Mouse (Mus musculus): Measurements from ENCODE around the gene Parp1.

Gene Parp1

GRCm38 (mm10) chr1:180639416-180640401, 71.0 kb downstream of the Parp1 start:
- TF ChIP-seq POU5F1 (IDR thresholded peaks at IDR 0.05; ENCODE audit: borderline replicate concordance, low read length) (no peak), CTCF (conservative IDR thresholded peaks at IDR 0.05; ENCODE audit: low read length) (no peak), NANOG (IDR thresholded peaks at IDR 0.05; ENCODE audit: borderline replicate concordance, low read length) (no peak)
- H3K4me3 ChIP-seq (replicated peaks; ENCODE audit: low read length): peak overlapping the region; percentile 96
- H3K9me3 ChIP-seq (ENCODE audit: low read length): no peaks in the 10 kb centered on the region
- peaks cover 5% of the 10 kb centered on the region; the same call in 1 of the 2 replicates for H3K36me3 ChIP-seq (ENCODE audit: insufficient read depth, low read length)
- no peaks in the 10 kb centered on the region for H3K27me3 ChIP-seq (ENCODE audit: insufficient read depth, low read length)
- peaks cover 29% of the 10 kb centered on the region for H3K4me1 ChIP-seq (replicated peaks; ENCODE audit: low read depth, low read length)

GRCm38 (mm10) chr1:180640605-180641125, 71.9 kb downstream of the Parp1 start:
- H3K4me1 ChIP-seq (replicated peaks; ENCODE audit: low read depth, low read length): peaks cover 29% of the 10 kb centered on the region
- TF ChIP-seq CTCF (conservative IDR thresholded peaks at IDR 0.05; ENCODE audit: low read length) (no peak), POU5F1 (IDR thresholded peaks at IDR 0.05; ENCODE audit: borderline replicate concordance, low read length) (no peak), NANOG (IDR thresholded peaks at IDR 0.05; ENCODE audit: borderline replicate concordance, low read length) (no peak)
- no peaks in the 10 kb centered on the region for H3K9me3 ChIP-seq (ENCODE audit: low read length)
- H3K36me3 ChIP-seq (ENCODE audit: insufficient read depth, low read length): peaks cover 6% of the 10 kb centered on the region; the same call in 1 of the 2 replicates
- H3K4me3 ChIP-seq (replicated peaks; ENCODE audit: low read length): peak overlapping the region; percentile 96
- no peaks in the 10 kb centered on the region for H3K27me3 ChIP-seq (ENCODE audit: insufficient read depth, low read length)

GRCm38 (mm10) chr1:180641137-180641517, 72.4 kb downstream of the Parp1 start, which contains the start of gene Lin9:
TSS of gene Lin9 (plus strand) at chr1:180641150.
- no peak for TF ChIP-seq POU5F1 (IDR thresholded peaks at IDR 0.05; ENCODE audit: borderline replicate concordance, low read length)
- TF ChIP-seq NANOG (IDR thresholded peaks at IDR 0.05; ENCODE audit: borderline replicate concordance, low read length): no peak
- no peak for TF ChIP-seq CTCF (conservative IDR thresholded peaks at IDR 0.05; ENCODE audit: low read length)
- Histone ChIP-seq H3K4me3 (replicated peaks; ENCODE audit: low read length) (peak within 1 kb of the TSS; percentile 96), H3K36me3 (ENCODE audit: insufficient read depth, low read length) (peaks cover 11% of the 10 kb centered on the region; the same call in 1 of the 2 replicates), H3K9me3 (ENCODE audit: low read length) (no peaks in the 10 kb centered on the region), H3K4me1 (replicated peaks; ENCODE audit: low read depth, low read length) (peaks cover 29% of the 10 kb centered on the region), H3K27me3 (ENCODE audit: insufficient read depth, low read length) (no peaks in the 10 kb centered on the region)

DNA sequence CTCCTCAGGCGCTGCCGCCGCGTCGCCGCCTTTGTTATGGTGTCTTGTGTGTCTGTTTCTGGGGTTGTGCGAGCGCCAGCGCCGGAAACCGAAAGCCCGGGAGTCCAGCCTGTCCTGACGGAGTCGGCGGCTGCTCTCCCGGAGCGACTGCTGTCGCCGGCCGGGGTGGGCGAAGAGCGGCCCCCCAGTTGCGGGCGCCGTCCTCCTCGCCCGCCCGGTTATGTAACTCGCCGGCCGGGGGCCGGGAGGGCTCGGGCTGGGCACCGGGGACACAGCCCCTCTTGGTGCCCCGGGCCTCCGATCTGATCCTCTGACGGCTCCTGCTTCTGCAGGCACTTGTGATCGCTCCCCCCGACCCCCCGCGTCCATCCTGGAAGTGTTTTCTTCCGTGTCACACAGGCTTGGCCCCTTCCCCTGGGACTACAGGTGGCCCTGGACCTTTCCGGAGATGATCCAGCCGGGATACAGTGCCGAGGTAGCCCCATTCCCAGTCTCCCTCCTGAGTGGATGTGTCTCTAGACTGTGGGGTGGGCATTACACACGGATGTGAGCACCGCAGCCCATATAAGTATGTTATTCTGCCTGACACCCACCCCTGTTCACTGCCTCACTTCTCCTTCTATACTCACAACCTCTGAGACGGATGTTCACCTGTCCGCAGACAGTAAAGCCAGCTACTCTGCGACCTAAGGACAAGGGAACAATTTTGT, 72.9 kb downstream of the Parp1 start:
- H3K27me3 ChIP-seq (ENCODE audit: insufficient read depth, low read length): no peaks in the 10 kb centered on the region
- H3K4me1 ChIP-seq (replicated peaks; ENCODE audit: low read depth, low read length): peaks cover 29% of the 10 kb centered on the region
- no peaks in the 10 kb centered on the region for H3K9me3 ChIP-seq (ENCODE audit: low read length)
- H3K4me3 ChIP-seq (replicated peaks; ENCODE audit: low read length): peak overlapping the region; percentile 96
- TF ChIP-seq NANOG (IDR thresholded peaks at IDR 0.05; ENCODE audit: borderline replicate concordance, low read length) (no peak), POU5F1 (IDR thresholded peaks at IDR 0.05; ENCODE audit: borderline replicate concordance, low read length) (no peak)
- H3K36me3 ChIP-seq (ENCODE audit: insufficient read depth, low read length): peaks cover 16% of the 10 kb centered on the region

GRCm38 (mm10) chr1:180642228-180642564, 73.5 kb downstream of the Parp1 start:
- H3K27me3 ChIP-seq (ENCODE audit: insufficient read depth, low read length): no peaks in the 10 kb centered on the region
- TF ChIP-seq CTCF (conservative IDR thresholded peaks at IDR 0.05; ENCODE audit: low read length): no peak
- no peak for TF ChIP-seq NANOG (IDR thresholded peaks at IDR 0.05; ENCODE audit: borderline replicate concordance, low read length)
- TF ChIP-seq POU5F1 (IDR thresholded peaks at IDR 0.05; ENCODE audit: borderline replicate concordance, low read length): no peak
- peak overlapping the region; percentile 96 for H3K4me3 ChIP-seq (replicated peaks; ENCODE audit: low read length)
- peaks cover 30% of the 10 kb centered on the region for H3K4me1 ChIP-seq (replicated peaks; ENCODE audit: low read depth, low read length)
- H3K36me3 ChIP-seq (ENCODE audit: insufficient read depth, low read length): peaks cover 20% of the 10 kb centered on the region
- H3K9me3 ChIP-seq (ENCODE audit: low read length): no peaks in the 10 kb centered on the region

Data from E14TG2a.4 (cell line).